Mouse (Mus musculus) adrenal gland, postnatal 14 days (tissue): ENCODE data around the gene Usp54. TPM values are rescaled to one million over a fixed set of nuclear protein-coding genes. Genes with fewer than 3 reads are reported as not detected.
"Not testable (repeated sequence)": the region's sequence is repeated elsewhere in the genome, so short reads cannot be mapped to it uniquely, and the experiment has no call there.

Experiments
- DNase-seq: peaks from one replicate; pipeline ENCODE4 v3.0.0; 2021; ENCODE audit warnings: mixed read lengths
- total RNA-seq: library from RNA; stranded (reverse); gene quantifications from 2 replicates; pipeline ENCODE4 v1.2.3, GENCODE M21; 2021

Gene Usp54
- total RNA-seq, 1 experiment from 2014 or later: 13.5 TPM

- DNase-seq: peak; percentile 54
Measured at GRCm38 (mm10) chr14:20654690-20655421, 14.0 kb upstream of the Usp54 start.

- no peak for DNase-seq
Measured at GRCm38 (mm10) chr14:20651722-20652256, 10.9 kb upstream of the Usp54 start.

GRCm38 (mm10) chr14:20651000-20651399, 10.1 kb upstream of the Usp54 start:
- no peak for DNase-seq

GRCm38 (mm10) chr14:20646381-20646780, 5.5 kb upstream of the Usp54 start:
- DNase-seq: no peak

- DNase-seq: no peak
Measured at GRCm38 (mm10) chr14:20645547-20645946, 4.7 kb upstream of the Usp54 start.

- DNase-seq: no peak
Measured at GRCm38 (mm10) chr14:20641438-20641875, 594 bp upstream of the Usp54 start.

GRCm38 (mm10) chr14:20639918-20640619, 794 bp downstream of the Usp54 start:
- DNase-seq: peak; percentile 36

- DNase-seq: no peak
Measured at GRCm38 (mm10) chr14:20638702-20639101, 2.2 kb downstream of the Usp54 start.

- no peak for DNase-seq
Measured at GRCm38 (mm10) chr14:20637818-20638574, 2.9 kb downstream of the Usp54 start.

- DNase-seq: not testable (repeated sequence)
Measured at GRCm38 (mm10) chr14:20636968-20637367, 3.9 kb downstream of the Usp54 start.

GRCm38 (mm10) chr14:20635546-20635945, 5.3 kb downstream of the Usp54 start:
- DNase-seq: no peak

GRCm38 (mm10) chr14:20631253-20631652, 9.6 kb downstream of the Usp54 start:
- DNase-seq: no peak

- no peak for DNase-seq
Measured at GRCm38 (mm10) chr14:20626971-20627370, 13.9 kb downstream of the Usp54 start.

GRCm38 (mm10) chr14:20626447-20626846, 14.4 kb downstream of the Usp54 start:
- DNase-seq: no peak

GRCm38 (mm10) chr14:20622907-20623306, 18.0 kb downstream of the Usp54 start:
- no peak for DNase-seq

GRCm38 (mm10) chr14:20622412-20622811, 18.5 kb downstream of the Usp54 start:
- DNase-seq: no peak

GRCm38 (mm10) chr14:20621903-20622302, 19.0 kb downstream of the Usp54 start:
- DNase-seq: no peak

GRCm38 (mm10) chr14:20619131-20619530, 21.7 kb downstream of the Usp54 start:
- DNase-seq: no peak

GRCm38 (mm10) chr14:20618211-20618610, 22.7 kb downstream of the Usp54 start:
- peak; percentile 45 for DNase-seq

GRCm38 (mm10) chr14:20616421-20616820, 24.4 kb downstream of the Usp54 start:
- DNase-seq: peak; percentile 40

- no peak for DNase-seq
Measured at GRCm38 (mm10) chr14:20615075-20615474, 25.8 kb downstream of the Usp54 start.

GRCm38 (mm10) chr14:20612820-20613219, 28.0 kb downstream of the Usp54 start:
- no peak for DNase-seq

- peak; percentile 77 for DNase-seq
Measured at GRCm38 (mm10) chr14:20610146-20610545, 30.7 kb downstream of the Usp54 start.
